Mouse (Mus musculus): ENCODE measurements around the gene Dytn. TPM values are rescaled to one million over a fixed set of nuclear protein-coding genes. Genes with fewer than 3 reads are reported as not detected.

Dytn gene
- polyA plus RNA-seq, 1 experiment = not detected

- 75% methylated on average over 7 of the region's 7 CpGs for WGBS
- H3K4me1 ChIP-seq (ENCODE audit: control insufficient read depth, insufficient read depth, insufficient read length, low read length) = no peaks in the 10 kb centered on the region
- no peak overlapping the region for H3K27ac ChIP-seq (ENCODE audit: insufficient read depth, low read depth, low read length)
- no peaks in the 10 kb centered on the region for H3K27me3 ChIP-seq (ENCODE audit: control insufficient read depth, insufficient read depth, low read length)
- no peaks in the 10 kb centered on the region for H3K36me3 ChIP-seq (ENCODE audit: control insufficient read depth, insufficient read depth, low read length)
- TF ChIP-seq POLR2A (IDR thresholded peaks at IDR 0.05; ENCODE audit: low read depth, low read length) = no peak
- TF ChIP-seq CTCF (IDR thresholded peaks at IDR 0.05; ENCODE audit: extremely low read depth, insufficient read length, insufficient replicate concordance, low read depth, low read length) = no peak
- H3K4me3 ChIP-seq (ENCODE audit: low read depth, low read length) = no peak overlapping the region
Observed at GRCm38 (mm10) chr1:63586869-63587268, 99.9 kb downstream of the Dytn start.

- Histone ChIP-seq H3K4me1 (ENCODE audit: control insufficient read depth, insufficient read depth, insufficient read length, low read length) (no peaks in the 10 kb centered on the region), H3K27me3 (ENCODE audit: control insufficient read depth, insufficient read depth, low read length) (no peaks in the 10 kb centered on the region; the same call in 1 of the 2 replicates), H3K4me3 (ENCODE audit: low read depth, low read length) (no peak overlapping the region), H3K36me3 (ENCODE audit: control insufficient read depth, insufficient read depth, low read length) (no peaks in the 10 kb centered on the region), H3K27ac (ENCODE audit: insufficient read depth, low read depth, low read length) (no peak overlapping the region)
- 75% methylated on average over 8 of the region's 8 CpGs for WGBS
- TF ChIP-seq CTCF (IDR thresholded peaks at IDR 0.05; ENCODE audit: extremely low read depth, insufficient read length, insufficient replicate concordance, low read depth, low read length) = no peak
- TF ChIP-seq POLR2A (IDR thresholded peaks at IDR 0.05; ENCODE audit: low read depth, low read length) = no peak
Observed at GRCm38 (mm10) chr1:63579153-63579552, 107.6 kb downstream of the Dytn start.

- H3K36me3 ChIP-seq (ENCODE audit: control insufficient read depth, insufficient read depth, low read length) = no peaks in the 10 kb centered on the region
- no peaks in the 10 kb centered on the region for H3K4me1 ChIP-seq (ENCODE audit: control insufficient read depth, insufficient read depth, insufficient read length, low read length)
- TF ChIP-seq CTCF (IDR thresholded peaks at IDR 0.05; ENCODE audit: extremely low read depth, insufficient read length, insufficient replicate concordance, low read depth, low read length) (no peak), POLR2A (IDR thresholded peaks at IDR 0.05; ENCODE audit: low read depth, low read length) (no peak)
- H3K27me3 ChIP-seq (ENCODE audit: control insufficient read depth, insufficient read depth, low read length) = no peaks in the 10 kb centered on the region; the same call in 1 of the 2 replicates
- no peak overlapping the region for H3K27ac ChIP-seq (ENCODE audit: insufficient read depth, low read depth, low read length)
- no peak overlapping the region for H3K4me3 ChIP-seq (ENCODE audit: low read depth, low read length)
- whole genome bisulfite sequencing = 64% methylated on average over 5 of the region's 5 CpGs
Observed at GRCm38 (mm10) chr1:63576803-63577202, 109.9 kb downstream of the Dytn start.

GRCm38 (mm10) chr1:63573864-63574611 lies 112.7 kb downstream of the Dytn start:
- Histone ChIP-seq H3K4me1 (ENCODE audit: control insufficient read depth, insufficient read depth, insufficient read length, low read length) (no peaks in the 10 kb centered on the region), H3K27ac (ENCODE audit: insufficient read depth, low read depth, low read length) (no peak overlapping the region), H3K4me3 (ENCODE audit: low read depth, low read length) (no peak overlapping the region), H3K27me3 (ENCODE audit: control insufficient read depth, insufficient read depth, low read length) (no peaks in the 10 kb centered on the region; the same call in 1 of the 2 replicates), H3K36me3 (ENCODE audit: control insufficient read depth, insufficient read depth, low read length) (no peaks in the 10 kb centered on the region)
- TF ChIP-seq POLR2A (IDR thresholded peaks at IDR 0.05; ENCODE audit: low read depth, low read length) (no peak), CTCF (IDR thresholded peaks at IDR 0.05; ENCODE audit: extremely low read depth, insufficient read length, insufficient replicate concordance, low read depth, low read length) (no peak)
- 43% methylated on average over 12 of the region's 12 CpGs for WGBS

GRCm38 (mm10) chr1:63573432-63573831 lies 113.3 kb downstream of the Dytn start:
- H3K27ac ChIP-seq (ENCODE audit: insufficient read depth, low read depth, low read length) = no peak overlapping the region
- no peak overlapping the region for H3K4me3 ChIP-seq (ENCODE audit: low read depth, low read length)
- no peaks in the 10 kb centered on the region for H3K36me3 ChIP-seq (ENCODE audit: control insufficient read depth, insufficient read depth, low read length)
- no peaks in the 10 kb centered on the region for H3K27me3 ChIP-seq (ENCODE audit: control insufficient read depth, insufficient read depth, low read length)
- WGBS = 51% methylated on average over 6 of the region's 6 CpGs
- no peak for TF ChIP-seq CTCF (IDR thresholded peaks at IDR 0.05; ENCODE audit: extremely low read depth, insufficient read length, insufficient replicate concordance, low read depth, low read length)
- H3K4me1 ChIP-seq (ENCODE audit: control insufficient read depth, insufficient read depth, insufficient read length, low read length) = no peaks in the 10 kb centered on the region

Other genes with a start within 250 kb of the Dytn start
- 0.63 and 0.74 TPM in 2 replicates for gene Adam23, start 241.0 kb downstream of the Dytn start, polyA plus RNA-seq (2012; rRNA removed)
- gene Gm39653, start 71.0 kb downstream of the Dytn start, polyA plus RNA-seq (2012; rRNA removed) = not detected in 2 replicates
- gene Mdh1b, start 43.4 kb upstream of the Dytn start, polyA plus RNA-seq (2012; rRNA removed) = not detected in 2 replicates
- 0.43 and 0.74 TPM in 2 replicates for gene Fastkd2, start 43.7 kb upstream of the Dytn start, polyA plus RNA-seq (2012; rRNA removed)
- not detected in 2 replicates for gene 4933402D24Rik, start 82.3 kb upstream of the Dytn start, polyA plus RNA-seq (2012; rRNA removed)